Mouse (Mus musculus) lung, postnatal 25 days (tissue): ENCODE measurements around the gene Agpat3.

Experiments used
- DNase-seq: peaks from one replicate; pipeline ENCODE4 v3.0.0; 2022; ENCODE audit warnings: low spot score

Agpat3 gene

DNA sequence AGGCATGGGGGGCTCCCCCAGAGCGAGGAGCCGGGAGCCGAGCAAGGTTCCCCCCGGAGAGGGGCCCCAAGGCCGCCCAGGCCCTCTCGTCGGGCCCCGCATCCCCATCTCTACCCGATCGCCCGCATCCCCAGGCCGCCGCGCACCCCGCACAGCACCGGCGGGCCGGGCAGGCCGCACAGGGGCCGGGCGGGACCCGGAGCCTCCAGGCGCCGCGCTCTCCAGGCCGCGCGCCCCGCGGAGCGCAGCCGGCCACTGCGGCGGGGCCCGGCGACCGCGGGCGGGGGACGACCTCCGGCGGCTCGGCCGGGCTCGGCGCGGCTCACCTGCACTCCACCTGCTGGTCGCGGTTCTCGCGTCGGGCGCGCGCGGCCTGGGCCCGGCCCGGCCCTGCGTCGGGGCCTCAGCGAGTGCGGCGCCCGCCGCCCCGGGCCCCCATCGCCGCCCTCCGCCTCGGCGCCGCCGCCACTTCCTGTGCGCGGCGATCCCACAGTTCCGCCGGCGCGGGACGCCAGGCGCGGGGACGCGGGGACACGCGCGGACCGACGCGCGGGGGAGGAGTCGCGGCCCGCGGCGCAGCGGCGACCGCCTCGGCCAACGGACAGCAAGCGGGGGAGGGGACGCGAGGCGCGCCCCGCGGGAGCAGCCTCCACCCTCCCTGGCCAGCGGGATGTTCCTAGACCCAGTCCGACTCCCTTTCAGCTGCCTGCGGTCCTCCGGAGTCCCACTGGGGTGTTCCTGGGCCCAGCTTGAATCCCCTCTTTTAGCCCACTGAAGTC, at the start of gene Agpat3:
Gene Agpat3, minus strand, starts transcription at position 603 of the 779 bp plus-strand sequence.
- DNase-seq, result peak; percentile 44

DNA sequence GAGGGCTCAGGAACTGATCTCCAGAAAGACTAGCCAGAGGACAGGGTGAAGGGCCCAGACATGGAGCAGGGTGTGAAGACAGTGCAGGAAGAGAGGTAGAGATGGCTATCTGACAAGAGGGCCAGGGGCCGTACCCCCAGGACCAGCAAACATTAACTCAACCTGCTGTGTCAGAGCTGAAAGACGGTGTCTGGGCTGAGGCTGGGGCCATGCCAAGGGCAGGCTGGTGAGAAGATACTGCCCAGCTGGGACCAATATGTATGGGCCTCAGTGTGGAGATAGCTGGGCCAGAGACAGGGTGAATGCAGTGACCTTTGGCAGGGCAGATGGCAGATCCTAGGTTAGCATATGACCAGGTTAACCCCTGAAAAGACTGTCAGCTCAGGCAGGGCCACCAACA, 48.8 kb upstream of the Agpat3 start:
- no peak for DNase-seq

DNA sequence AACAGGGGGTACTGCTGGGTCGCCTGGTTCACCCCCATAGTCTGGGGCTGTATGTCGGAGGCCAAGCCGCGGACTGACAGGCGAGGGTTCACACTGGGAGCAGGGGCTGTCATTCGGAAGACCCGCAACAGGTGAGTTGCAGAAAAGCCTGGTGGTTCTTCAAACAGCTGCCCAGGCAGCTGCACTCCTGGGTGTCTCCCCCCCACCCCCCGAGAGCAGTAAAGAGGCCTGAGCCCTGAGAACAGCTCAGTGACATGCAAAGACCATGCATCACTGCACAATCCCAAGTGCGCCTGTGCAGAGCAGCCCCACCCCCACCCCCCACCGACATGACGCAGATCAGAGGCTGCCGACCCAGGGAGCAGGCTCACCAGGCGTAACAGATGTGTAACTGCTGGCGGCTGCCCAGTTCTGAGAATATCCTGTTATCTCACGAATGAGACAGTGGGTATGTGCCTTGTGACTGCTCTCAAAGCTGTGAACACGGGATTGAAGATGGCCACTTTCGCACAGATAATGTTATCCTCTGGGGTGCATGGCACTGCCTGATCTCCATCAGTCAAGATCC, 46.9 kb upstream of the Agpat3 start:
- no peak for DNase-seq

DNA sequence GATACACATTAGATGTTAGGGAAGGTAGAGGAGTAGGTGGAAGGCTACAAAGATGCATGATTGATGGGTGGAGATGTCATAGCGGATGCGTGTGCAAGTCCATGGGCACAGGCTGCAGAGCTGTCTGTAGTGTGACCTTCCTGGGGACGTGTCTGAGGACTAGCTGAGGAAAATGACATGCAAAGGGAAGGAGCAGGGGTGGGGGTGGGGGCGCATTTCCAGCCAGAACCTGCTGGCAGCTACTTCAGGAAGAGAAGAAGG, 44.3 kb upstream of the Agpat3 start:
- DNase-seq, result no peak

DNA sequence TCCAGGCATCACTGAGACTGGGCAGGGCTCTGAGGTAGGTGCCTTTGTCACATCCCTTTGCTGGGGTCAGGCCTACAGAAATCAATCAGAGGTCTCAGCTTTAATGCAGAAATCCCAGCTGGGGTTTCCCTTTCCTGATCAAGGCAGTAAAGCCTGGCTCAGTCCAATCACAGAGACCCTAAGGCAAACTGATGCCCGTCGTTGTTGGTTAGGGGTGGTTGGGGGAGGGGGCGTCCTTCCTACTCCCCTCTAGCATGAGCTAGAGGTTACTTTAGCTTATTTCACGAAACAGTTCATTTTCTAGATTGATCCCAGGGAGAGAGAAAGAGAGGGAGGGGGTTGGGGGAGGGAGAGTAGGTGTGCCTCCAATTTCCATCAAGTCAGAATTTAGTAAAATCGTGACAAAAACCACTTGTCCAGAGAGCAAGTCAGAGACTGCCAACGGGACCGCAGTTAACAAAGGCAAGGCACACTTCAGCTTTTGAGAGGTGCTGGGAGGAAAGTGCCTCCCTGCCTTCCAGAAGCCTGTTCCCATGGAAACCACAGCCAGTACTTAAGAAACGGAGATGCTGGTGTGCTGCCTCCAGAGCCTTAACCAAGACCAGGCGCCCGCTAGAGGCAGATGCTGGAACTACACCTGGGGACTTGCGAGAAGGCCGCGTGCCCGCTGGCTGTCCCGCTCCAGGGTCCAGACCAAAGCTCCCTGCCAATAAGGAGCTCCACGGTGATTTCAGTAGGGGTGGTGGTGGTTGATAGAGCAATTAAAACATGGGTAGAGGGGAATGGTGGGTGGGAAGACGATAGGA, 43.7 kb upstream of the Agpat3 start:
- peak; percentile 94 for DNase-seq

DNA sequence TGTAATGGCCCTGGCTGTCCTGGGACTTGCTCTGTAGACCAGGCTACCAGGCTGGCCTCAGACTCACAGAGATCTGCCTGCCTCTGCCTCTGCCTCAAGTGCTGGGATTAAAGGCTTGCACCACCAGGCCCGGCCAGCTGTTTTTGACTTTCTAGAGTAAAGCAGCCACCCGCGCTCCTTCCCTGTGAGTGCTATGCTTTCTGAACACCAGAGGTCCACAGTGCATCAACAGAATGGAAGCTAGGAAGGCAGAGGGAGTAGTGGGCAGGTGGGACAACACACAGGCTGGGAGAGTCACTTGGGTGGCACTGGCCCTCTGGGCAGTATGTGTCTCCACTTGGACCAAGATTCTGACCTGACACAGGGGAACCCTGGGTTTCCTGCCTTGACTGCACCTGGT, 43.1 kb upstream of the Agpat3 start:
- no peak for DNase-seq

DNA sequence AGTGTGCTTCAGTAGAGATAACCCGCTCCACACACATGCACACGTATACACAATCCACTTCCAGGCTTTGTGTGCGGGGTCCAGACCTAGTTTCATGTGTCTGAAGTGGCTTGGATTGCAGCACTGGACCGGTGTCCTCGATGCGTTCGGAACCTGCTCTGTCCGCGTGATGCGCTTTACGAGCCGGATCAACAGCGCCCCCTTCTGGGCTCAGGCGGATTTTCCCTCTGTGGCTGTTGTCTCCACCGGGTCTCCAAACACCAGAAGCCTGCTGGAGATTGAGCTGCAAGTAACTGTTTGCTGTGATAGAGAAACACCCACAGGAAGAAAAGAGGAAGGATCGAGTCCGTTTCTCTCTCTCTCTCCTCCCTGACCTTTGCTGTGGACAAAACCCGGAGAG, 39.8 kb upstream of the Agpat3 start:
- peak; percentile 84 for DNase-seq

DNA sequence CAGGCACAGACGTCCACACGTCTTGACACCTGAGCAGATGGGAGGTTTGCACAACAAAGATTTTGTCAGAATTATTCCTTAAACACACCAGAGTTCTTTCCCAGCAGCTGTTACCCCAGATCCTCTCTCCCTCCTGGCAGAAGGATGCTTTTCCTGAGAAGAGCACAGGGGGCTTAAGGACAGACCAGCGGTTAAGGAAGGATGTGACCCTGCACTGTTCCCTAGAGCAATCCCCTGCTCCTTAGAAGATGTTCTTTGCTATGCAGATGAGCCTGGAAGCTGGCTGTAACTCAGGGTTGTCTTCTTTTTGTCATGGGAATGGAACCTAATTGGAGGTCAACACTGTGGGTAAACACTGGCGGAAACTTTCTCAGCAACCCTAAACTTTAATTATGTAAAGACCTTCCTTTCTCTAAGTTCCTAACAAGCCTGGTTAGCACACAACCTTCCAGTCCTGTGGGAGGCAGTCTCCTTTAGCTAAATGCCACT, 38.7 kb upstream of the Agpat3 start:
- DNase-seq, result no peak

DNA sequence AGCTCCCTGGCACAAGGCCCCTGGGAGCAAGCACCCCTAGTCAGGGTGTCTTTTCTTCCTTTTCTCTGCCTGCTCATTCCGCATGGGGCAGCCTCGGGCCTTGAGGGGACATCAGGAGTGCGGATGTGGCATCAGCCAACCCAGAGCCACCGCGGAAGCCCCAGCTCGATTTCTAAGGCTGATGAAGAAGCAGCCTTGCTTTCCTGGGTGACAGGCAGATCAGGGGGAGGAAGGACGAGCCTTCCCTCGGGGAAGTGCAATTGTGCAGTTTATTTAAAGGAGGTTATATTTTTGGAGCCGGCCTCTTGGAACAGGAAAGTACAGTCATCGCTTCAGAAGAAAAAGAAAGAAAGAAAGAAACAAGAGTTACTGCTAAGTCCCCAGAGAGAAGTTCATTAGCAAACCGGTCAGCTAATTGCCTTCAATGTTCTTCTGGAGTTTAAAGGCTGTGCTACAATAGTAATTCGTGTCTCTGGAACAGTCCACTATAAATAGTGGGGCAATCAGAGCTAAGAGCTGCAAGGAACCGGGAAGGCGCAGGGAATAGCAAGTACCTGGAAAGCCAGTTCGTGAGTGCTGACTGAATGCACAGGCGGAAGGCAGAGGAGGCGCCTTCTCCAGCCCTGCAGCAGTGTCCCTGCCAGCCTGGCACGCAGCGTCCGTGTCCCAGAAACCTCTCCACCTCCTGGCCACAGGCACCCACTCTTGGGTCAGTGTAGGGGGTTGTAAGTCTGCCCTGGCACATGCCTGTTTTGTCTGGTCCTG, 36.1 kb upstream of the Agpat3 start:
- no peak for DNase-seq

DNA sequence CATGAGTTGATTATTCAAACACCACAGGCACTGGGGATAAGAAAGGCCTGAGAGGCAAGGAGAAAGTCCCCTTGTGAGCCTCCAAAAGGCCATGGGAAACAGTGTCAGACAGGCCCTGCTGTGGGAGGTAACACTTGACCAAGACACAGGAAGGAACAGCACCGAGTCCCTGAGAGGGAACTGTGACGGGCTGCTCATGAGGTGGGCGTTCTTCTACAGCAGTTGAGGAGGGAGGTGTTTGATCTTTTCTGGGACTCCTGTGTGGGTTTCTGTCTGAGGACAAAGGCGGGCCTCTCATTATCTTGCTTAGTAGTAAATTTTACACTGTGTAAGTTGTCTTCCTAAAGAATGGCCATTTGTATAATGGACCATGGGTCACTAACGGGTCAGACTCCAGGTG, 33.2 kb upstream of the Agpat3 start:
- no peak for DNase-seq

DNA sequence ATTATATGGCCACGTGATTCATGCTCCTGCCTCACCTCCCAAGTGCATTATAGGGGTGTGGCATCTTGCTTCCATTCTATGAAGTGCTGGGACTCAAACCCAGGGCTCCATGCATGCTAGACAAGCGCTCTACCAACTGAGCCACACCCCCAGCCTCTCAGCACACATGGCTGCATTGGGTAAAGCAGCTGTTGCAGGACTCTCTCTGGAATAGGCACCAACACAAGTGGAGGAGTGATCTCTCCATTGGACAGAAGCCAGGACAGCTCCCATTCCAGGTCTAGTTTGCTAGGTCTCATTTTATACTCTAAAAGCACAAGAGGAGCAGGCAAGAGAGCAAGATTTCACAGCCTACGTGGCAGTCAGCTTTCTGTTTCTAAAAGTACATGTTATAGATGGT, 31.3 kb upstream of the Agpat3 start:
- DNase-seq, result no peak

DNA sequence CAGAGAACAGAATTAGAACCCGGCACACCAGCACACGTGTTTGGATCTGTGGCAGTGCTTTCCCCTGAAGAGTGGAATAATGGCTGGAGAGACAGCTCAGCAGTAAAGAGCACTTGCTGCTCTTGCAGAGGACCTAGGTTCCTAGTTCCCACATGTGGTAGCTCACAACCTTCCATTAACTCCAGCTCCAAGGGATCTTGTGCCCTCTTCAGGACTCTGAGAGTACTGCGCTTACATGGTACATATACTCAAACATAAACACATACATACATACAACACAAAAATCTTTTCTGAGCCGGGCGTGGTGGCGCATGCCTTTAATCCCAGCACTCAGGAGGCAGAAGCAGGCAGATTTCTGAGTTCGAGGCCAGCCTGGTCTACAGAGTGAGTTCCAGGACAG, 26.2 kb upstream of the Agpat3 start:
- no peak for DNase-seq

DNA sequence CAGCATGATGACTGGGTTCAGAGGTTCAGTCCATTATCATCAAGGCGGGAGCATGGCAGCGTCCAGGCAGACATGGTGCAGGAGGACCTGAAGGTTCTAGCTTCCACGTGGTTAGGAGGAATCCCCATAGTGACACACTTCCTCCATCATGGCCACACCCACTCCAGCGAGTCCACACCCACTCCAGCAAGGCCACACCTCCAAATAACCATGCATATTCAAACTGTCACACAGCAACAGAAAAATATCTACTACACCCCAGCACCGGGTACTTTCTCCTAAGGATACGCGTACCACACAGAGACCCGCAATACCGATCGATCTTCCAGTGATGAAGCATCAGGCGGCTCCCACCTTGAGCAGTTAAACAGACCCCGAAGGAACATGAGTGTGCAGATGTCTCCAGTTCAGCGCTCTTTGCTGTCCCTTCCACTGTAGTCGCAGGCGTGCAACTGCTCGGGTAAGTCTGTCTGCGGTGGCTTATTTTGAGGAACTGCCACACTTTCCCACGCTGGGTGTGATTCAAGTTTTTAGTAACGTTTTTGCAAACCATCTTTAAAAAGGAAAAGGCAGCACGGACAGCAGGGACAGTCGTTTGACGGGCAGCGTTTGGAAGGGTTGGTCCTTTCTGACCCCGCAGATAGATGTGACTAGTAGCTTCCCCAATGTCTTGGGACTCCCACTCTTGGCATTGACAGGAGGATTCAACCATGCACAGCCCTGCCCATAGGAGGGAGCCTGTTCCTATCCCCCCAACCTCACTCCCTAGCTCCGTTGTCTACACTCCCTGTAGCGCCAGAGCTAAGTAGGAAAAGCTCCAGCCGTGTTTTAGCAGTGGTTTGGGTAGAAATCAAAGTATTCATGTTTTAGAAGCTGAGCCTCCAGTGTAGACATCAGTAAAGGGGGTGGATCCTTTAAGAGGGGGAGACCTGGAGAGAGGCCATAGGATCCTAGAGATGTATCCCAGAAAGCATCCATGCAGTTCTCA, 20.7 kb upstream of the Agpat3 start:
- DNase-seq, result no peak

DNA sequence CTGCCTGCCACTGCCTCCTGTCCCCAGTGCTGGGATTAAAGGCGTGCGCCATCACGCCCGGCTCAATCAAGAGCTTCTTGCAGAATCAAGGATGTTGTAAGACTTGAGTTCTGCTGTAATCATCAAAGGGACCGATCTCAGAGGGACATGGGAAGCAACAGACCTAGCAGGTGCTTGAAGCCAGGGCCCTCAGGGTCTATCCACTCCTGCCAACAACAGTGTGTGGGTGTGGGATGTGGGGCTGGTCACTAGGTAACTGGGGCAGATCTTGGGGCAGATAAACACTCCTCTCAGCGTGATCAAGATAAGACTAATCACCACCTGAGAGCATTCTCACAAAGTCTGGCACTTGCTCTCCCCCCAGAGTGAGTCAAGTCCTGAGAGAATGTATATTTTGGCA, 19.5 kb upstream of the Agpat3 start:
- DNase-seq, result peak; percentile 28

DNA sequence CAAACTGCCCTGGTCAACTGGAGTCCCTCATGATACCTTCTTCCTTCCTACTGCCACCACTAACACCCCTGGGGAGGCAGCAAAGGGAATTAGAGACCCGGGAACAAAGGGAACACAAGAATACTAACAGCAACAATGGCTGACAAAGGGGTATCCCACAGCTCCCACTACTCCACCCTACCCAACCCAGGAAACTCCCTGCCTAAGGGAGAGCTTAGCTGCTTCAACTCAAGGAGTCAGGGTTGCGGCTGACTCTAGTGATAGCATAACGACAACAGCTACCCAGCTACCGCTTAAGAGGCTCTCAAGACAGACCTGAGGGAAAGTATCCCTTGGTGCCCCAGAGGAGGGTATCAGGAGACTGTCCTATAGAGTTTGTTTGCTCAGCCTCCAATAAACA, 15.3 kb upstream of the Agpat3 start:
- no peak for DNase-seq

DNA sequence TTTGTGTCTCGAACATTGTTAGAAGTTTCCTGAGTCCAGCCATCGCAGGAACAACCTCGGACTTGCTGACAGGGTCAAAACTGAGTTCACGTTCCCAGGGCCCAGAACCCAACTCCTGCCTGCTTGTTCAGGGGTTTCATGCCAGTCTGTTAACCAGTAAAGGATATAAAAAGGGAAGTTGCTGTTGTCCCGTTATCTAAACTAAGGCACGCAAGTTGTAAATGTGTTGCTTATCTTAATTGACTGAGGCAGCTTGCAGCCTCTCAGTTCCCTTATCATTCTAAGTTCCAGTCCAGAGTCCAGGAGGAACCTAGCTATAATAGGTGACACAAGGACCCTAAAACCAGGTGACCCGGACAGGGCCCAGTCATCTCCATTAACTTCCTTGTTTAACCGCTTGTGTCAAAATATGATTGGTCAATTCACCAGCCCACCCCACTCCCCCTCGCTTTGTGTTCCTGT, 14.6 kb upstream of the Agpat3 start:
- no peak for DNase-seq

DNA sequence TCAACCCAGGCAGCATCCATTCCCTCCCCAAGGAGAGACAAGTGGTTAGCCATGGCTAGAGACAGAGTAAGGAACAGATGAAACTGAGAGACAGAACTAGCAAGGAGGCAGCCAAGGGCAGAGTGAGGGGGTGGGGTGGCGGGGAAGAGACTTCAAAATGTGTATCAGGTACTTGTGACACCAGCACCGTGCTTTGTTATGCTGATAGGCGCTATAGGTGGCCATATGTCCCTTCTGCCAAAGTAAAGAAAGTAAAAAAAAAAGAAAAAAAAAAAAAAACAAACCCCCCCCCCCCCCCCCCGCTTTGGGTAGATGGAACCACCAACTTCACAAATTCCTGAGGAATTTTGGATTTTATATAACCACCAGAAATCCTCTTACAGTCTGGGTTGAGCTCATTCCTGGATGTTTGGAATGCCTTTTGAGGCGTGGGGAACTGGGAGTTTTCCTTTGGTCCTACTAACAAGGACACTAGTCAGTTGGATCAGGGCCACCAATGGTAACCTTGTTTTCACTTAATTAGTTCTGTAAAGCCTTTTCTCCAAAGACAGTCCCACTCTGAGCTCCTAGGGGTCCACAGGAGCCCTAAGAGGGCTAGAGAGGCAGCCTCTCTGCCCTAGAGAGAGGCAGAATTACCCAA, 14.0 kb upstream of the Agpat3 start:
- DNase-seq, result no peak

DNA sequence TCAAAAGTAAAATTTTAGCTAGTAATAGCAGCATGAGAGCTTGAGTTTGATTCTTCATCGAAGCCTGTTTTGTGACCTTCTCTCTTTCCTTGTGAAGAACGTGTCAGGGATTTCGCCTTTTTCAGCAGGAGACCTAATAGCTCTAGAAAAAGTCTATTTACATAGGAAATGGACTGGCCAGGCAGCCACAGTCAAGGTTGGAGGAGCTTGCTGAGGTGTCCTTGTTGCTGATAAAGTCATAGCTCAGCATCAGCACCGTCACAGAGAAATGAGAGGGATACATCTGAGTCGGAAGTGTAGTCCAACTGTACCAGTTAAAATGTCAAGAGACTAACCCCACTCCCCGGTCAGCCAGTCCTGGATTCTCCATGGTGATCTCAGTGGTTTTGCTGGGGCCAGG, 13.3 kb upstream of the Agpat3 start:
- no peak for DNase-seq

DNA sequence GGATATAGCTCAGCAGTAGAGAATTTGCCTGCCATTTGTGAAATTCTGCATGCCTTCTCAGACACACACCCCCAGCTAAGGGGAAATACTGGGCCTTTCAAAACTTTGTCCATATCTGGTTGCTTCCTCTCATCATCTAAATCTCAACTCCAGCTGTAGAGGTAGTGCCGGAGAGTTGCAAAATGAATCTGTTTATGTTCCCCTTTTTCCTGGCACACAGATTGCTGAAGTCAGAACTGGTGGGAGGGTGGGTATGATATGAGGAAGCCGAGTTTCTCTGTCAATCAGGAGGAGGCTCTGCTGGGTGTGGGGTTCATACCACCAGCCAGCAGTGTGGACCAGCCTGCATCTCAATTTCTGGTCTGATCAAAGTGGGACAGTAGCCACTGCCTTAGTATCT, 11.8 kb upstream of the Agpat3 start:
- peak; percentile 28 for DNase-seq

DNA sequence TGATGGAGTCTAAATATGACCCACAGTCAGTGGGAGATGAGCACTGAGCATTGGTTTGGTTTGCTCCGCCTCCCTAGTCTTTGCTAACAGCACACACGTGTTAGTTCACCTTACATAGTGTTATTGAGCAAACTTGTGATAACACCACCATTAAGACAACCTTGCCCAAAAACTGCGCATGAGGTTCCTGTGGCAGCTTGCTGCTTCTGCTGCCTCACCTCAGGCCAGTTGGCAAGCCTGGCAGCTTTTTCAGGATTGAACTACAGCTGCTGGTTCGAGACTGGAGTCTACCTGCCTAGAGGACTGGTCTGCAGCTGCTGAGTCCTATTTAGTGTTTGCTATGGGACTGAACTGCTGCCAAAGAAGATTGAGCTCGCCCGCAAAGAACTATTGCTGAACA, 11.1 kb upstream of the Agpat3 start:
- no peak for DNase-seq

DNA sequence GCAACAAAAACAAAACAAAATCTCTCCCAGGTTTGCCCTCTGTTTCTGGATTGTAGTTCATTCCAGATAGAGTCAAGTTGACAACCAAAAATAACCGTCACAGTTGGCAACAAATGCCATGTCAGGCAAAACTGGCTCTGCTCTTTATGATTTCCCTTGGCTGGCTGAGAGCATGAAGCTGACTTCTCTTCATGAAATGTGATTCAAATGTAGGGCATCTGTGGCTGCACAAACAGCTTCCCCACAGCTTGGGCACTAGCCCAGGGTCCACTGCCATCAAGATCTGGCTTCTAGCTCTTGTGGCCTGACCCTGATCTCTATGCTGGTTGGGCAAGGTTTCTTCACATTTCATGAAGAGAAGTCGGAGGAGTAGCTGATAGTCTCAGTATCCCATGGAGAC, 9.7 kb upstream of the Agpat3 start:
- no peak for DNase-seq
